Mouse (Mus musculus): ENCODE data around the gene Suds3. TPM values are rescaled to one million over a fixed set of nuclear protein-coding genes. Genes with fewer than 3 reads are reported as not detected.

Gene Suds3
- polyA plus RNA-seq, 1 experiment from 2014 or later = 75.2 TPM

GRCm38 (mm10) chr5:117042661-117043060 lies 73.3 kb downstream of the Suds3 start:
- Histone ChIP-seq H3K36me3 (no peaks in the 10 kb centered on the region), H3K4me3 (no peak overlapping the region), H3K4me2 (no peak overlapping the region), H3K27me3 (replicated peaks) (no peaks in the 10 kb centered on the region), H3K9me3 (replicated peaks) (0 out of 2 replicates have a peak, but pooled peaks cover 2% of the 10 kb centered on the region), H3K27ac (ENCODE audit: poor library complexity, severe bottlenecking) (no peak overlapping the region), H3K9ac (no peak overlapping the region), H3K4me1 (replicated peaks) (no peaks in the 10 kb centered on the region)
- no peak for ATAC-seq (ENCODE audit: insufficient number of reproducible peaks, low FRiP score)
- WGBS = 63% methylated on average over 11 of the region's 11 CpGs

Other genes starting within 250 kb of the Suds3 start
- 11.6 and 13.3 TPM in 2 replicates for gene Taok3, start 4.0 kb upstream of the Suds3 start, polyA plus RNA-seq (2016; fragmentation: Nextera tagmentation; extraction: Ambion mirVana)
- gene Pebp1, start 171.5 kb upstream of the Suds3 start, polyA plus RNA-seq (2016; fragmentation: Nextera tagmentation; extraction: Ambion mirVana) = 516 and 534 TPM in 2 replicates
- 8.4 and 9.0 TPM in 2 replicates for gene Vsig10, start 203.0 kb upstream of the Suds3 start, polyA plus RNA-seq (2016; fragmentation: Nextera tagmentation; extraction: Ambion mirVana)
- gene Wsb2, start 241.2 kb upstream of the Suds3 start, polyA plus RNA-seq (2016; fragmentation: Nextera tagmentation; extraction: Ambion mirVana) = 94.4 and 96.8 TPM in 2 replicates